Mouse (Mus musculus) bone marrow, adult 2 months (tissue): ENCODE results near the gene Inka1.

Source experiments
- CTCF ChIP-seq: fragments of 200-500 bp; IDR thresholded peaks from 2 replicates; pipeline ENCODE4 v1.5.1; 2011; ENCODE audit warnings: low read length, control low read depth; ENCODE audit not compliant: control insufficient read depth, insufficient read depth
- POLR2A ChIP-seq: fragments of 200-500 bp; IDR thresholded peaks from 2 replicates; pipeline ENCODE4 v1.6.1; 2011; ENCODE audit warnings: low read depth, mild to moderate bottlenecking, control low read depth, low read length, borderline replicate concordance; ENCODE audit not compliant: control insufficient read depth

- TF ChIP-seq POLR2A (no peak), CTCF (no peak)
Measured at GRCm38 (mm10) chr9:107959896-107960295, 25.8 kb downstream of the Inka1 start.
